Mouse (Mus musculus) erythroblast, embryonic 14.5 days (primary cell): ENCODE results near the gene Wbp1.

ENCODE experiments used
- GATA1 ChIP-seq: IDR thresholded peaks from 2 replicates; pipeline ENCODE4 v1.6.1; 2012; ENCODE audit warnings: low read length, inconsistent platforms, mixed read lengths
- TAL1 ChIP-seq: IDR thresholded peaks from 3 replicates; pipeline ENCODE4 v1.6.1; 2012; ENCODE audit warnings: low read length, inconsistent platforms, mixed read lengths

GRCm38 (mm10) chr6:83145805-83146204 is 24.4 kb upstream of the Wbp1 start:
- TF ChIP-seq GATA1 = no peak
- TF ChIP-seq TAL1 = no peak
